Mouse (Mus musculus): ENCODE results near the gene Rps26.

DNA sequence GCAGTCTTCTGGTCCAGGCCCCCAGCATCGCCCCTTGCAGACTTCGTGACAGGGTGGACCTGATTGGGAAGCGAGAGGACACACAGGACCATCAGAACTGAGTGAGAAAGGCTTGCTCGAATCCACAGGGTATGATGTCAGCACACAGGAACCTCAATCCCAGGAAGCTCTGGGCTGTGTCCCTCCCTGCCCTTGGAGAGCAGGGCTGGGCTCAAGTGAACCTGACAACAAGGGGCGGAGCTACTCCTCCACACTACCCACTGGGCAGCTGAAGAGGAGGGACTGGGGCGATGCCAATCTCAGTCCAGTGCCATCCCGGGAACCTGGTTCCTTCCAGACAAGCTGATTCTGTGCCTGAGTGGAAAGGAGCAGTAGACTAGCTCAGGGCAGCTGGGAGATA, 42.9 kb downstream of the Rps26 start:
- TF ChIP-seq EP300 (optimal IDR thresholded peaks at IDR 0.05) (no peak), CTCF (IDR thresholded peaks at IDR 0.05; ENCODE audit: low read depth) (no peak)
